Comparison of ENCODE assay signal across 10 mouse cellular contexts in the genomic region with DNA sequence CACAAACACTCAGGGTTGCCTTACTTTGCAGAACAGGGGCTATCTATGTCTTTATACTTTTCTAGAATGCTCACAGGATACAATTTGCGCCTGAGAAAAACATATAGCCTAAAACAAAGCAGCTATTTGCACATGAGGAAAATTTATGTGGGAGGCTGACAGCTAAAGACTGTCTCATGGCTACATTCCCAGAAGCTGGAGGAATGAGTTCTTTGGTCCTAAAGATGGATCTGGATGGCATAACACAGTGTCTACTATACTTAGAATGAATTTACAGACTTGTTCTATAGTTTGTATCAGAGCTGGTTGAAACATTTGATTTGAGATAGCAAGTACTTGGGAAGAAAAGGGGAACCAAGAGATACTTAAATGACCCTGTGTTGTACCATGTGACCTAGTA.
"Had no signal": no experiment of that assay in that cellular context is flagged by ENCODE, and none has a peak within 500 bp of the region (broad histone marks: within the 10 kb centered on the region; RNA-seq: fewer than 3 reads in every experiment).

No protein-coding gene starts in this region.

- ATAC-seq: inflammation-experienced regulatory T-cells, adult 6 months; intestine, postnatal 0 days; liver, embryonic 12.5 days; midbrain, embryonic 13.5 days had no signal

- DNase-seq: kidney, adult 8-10 months; kidney, postnatal 36 days; layer of hippocampus, adult 9-11 months; layer of hippocampus, postnatal 36 days; thymus, adult 18-20 months; thymus, postnatal 25 days had no signal
